Mouse (Mus musculus) lung, adult 2 months (tissue): Measurements from ENCODE around the gene Man2b1.

Experiments
- CTCF ChIP-seq: fragments of 200-500 bp; IDR thresholded peaks from 2 replicates; pipeline ENCODE4 v1.5.1; 2011; ENCODE audit warnings: mild to moderate bottlenecking, low read length, control low read depth; ENCODE audit not compliant: insufficient read depth
- POLR2A ChIP-seq: fragments of 200-500 bp; IDR thresholded peaks from 2 replicates; pipeline ENCODE4 v1.6.1; 2011; ENCODE audit warnings: low read depth, mild to moderate bottlenecking, control low read depth, low read length, borderline replicate concordance; ENCODE audit errors: extremely low read depth

DNA sequence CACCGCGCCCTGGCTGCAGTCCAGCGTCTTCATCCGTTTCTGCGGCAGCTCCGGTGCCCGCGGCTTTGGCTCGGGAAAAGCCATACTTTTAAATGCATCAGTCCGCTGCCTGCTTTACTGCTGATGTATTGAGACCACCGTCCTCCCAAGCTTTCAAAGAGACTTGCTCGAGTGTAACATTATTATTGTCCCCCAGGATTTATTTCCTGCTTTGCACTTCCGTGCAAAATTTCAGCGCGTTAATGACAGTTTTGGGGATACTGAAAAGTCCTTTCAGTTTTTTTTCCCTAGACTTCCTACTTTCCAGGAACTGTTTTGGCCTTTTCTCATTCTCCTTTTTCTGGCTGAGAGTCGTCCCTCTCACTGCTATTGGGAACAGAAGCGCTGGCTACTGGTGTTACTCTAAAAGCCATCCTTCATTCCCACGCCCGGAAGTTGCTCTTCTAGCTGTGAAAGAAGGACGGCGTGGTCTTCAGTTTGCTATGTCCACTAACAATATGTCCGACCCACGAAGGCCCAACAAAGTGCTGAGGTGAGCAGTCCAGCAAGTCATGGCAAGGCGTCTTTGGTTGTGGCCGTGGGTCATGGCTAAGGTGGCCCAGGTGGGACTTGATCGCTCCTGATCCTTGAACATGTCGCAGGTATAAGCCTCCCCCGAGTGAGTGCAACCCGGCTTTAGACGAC lies 2.4 kb upstream of the Man2b1 start, which contains the start of gene Wdr83os:
- TF ChIP-seq CTCF (no peak), POLR2A (no peak)
